Mouse (Mus musculus) myocyte (in vitro differentiated cells): Measurements from ENCODE around the gene Sigmar1. TPM values are rescaled to one million over a fixed set of nuclear protein-coding genes. Genes with fewer than 3 reads are reported as not detected.
"Not testable (repeated sequence)": the region's sequence is repeated elsewhere in the genome, so short reads cannot be mapped to it uniquely, and the experiment has no call there.

Experiments used
- H3K27me3 ChIP-seq: one replicate; pipeline ENCODE4 v1.6.1; 2011; ENCODE audit not compliant: control insufficient read depth, insufficient read depth, insufficient read length
- H3K36me3 ChIP-seq: one replicate; pipeline ENCODE4 v1.6.1; 2011; ENCODE audit not compliant: control insufficient read depth, insufficient read depth
- H3K4me2 ChIP-seq: one replicate; pipeline ENCODE4 v1.6.1; 2011; ENCODE audit warnings: low read depth, control low read depth
- H3K4me3 ChIP-seq: one replicate; pipeline ENCODE4 v1.5.1; 2011; ENCODE audit warnings: mild to moderate bottlenecking, control low read depth, moderate library complexity
- H3K79me2 ChIP-seq: one replicate; pipeline ENCODE4 v1.6.1; 2011; ENCODE audit not compliant: control insufficient read depth, insufficient read depth
- H3ac ChIP-seq: one replicate; pipeline ENCODE4 v1.6.1; 2011; ENCODE audit not compliant: control insufficient read depth, insufficient read length
- CEBPB ChIP-seq: IDR thresholded peaks from 2 replicates; pipeline ENCODE4 v1.6.1; 2011; ENCODE audit warnings: mild to moderate bottlenecking, moderate library complexity; ENCODE audit not compliant: poor library complexity, insufficient read depth, severe bottlenecking
- E2F4 ChIP-seq: IDR thresholded peaks from one replicate; pipeline ENCODE4 v1.6.1; 2011; ENCODE audit warnings: mild to moderate bottlenecking, control low read depth, moderate library complexity; ENCODE audit not compliant: insufficient read depth
- MAX ChIP-seq: IDR thresholded peaks from one replicate; pipeline ENCODE4 v1.6.1; 2011; ENCODE audit warnings: low read depth, mild to moderate bottlenecking, control low read depth
- MYOD1 ChIP-seq, 3 experiments: IDR thresholded peaks; one replicate each; pipeline ENCODE4 v1.6.1; 2011; ENCODE audit warnings: control low read depth in 2 of 3, low read depth in 2 of 3, mild to moderate bottlenecking in 2 of 3, moderate library complexity in 1 of 3; ENCODE audit not compliant: insufficient read length in 2 of 3, control insufficient read depth in 1 of 3
- MYOG ChIP-seq, 3 experiments: IDR thresholded peaks; one replicate each; pipeline ENCODE4 v1.6.1; 2011; ENCODE audit warnings: control low read depth in 2 of 3, low read depth in 2 of 3, mild to moderate bottlenecking in 2 of 3; ENCODE audit not compliant: insufficient read length in 2 of 3, control insufficient read depth in 1 of 3, insufficient read depth in 1 of 3
- POLR2A ChIP-seq: IDR thresholded peaks from one replicate; pipeline ENCODE4 v1.6.1; 2011; ENCODE audit warnings: low read depth, mild to moderate bottlenecking, control low read depth, moderate library complexity; ENCODE audit not compliant: insufficient read length
- POLR2AphosphoS2 ChIP-seq: IDR thresholded peaks from one replicate; pipeline ENCODE4 v1.6.1; 2011; ENCODE audit warnings: low read depth, control low read depth; ENCODE audit not compliant: insufficient read length
- REST ChIP-seq: IDR thresholded peaks from one replicate; pipeline ENCODE4 v1.6.1; 2011; ENCODE audit warnings: mild to moderate bottlenecking, control low read depth, moderate library complexity; ENCODE audit not compliant: insufficient read depth, insufficient read length
- SRF ChIP-seq: IDR thresholded peaks from one replicate; pipeline ENCODE4 v1.6.1; 2011; ENCODE audit warnings: low read depth; ENCODE audit not compliant: control insufficient read depth, insufficient read length
- TCF12 ChIP-seq: IDR thresholded peaks from one replicate; pipeline ENCODE4 v1.6.1; 2011; ENCODE audit warnings: mild to moderate bottlenecking, control low read depth; ENCODE audit not compliant: poor library complexity, insufficient read depth, severe bottlenecking
- TCF3 ChIP-seq: IDR thresholded peaks from one replicate; pipeline ENCODE4 v1.6.1; 2011; ENCODE audit warnings: low read depth, control low read depth; ENCODE audit not compliant: insufficient read length
- USF1 ChIP-seq: IDR thresholded peaks from one replicate; pipeline ENCODE4 v1.6.1; 2011; ENCODE audit warnings: low read depth, mild to moderate bottlenecking, control low read depth, moderate library complexity
- polyA plus RNA-seq: library from polyadenylated mRNA; unstranded; fragments of >200 nt; fragmentation: generic; extraction: Trizol; gene quantifications from one replicate; pipeline ENCODE4 v1.2.1, GENCODE M21; 2012; ENCODE audit warnings: missing spikeins

The Sigmar1 gene
- polyA plus RNA-seq, 1 experiment = 98.6 TPM

GRCm38 (mm10) chr4:41708192-41708745 is 47.7 kb downstream of the Sigmar1 start:
- peaks cover 8% of the 10 kb centered on the region for H3K79me2 ChIP-seq
- no peak overlapping the region for H3ac ChIP-seq
- no peak overlapping the region for H3K4me3 ChIP-seq
- H3K27me3 ChIP-seq = peaks cover 12% of the 10 kb centered on the region
- TF ChIP-seq USF1 = no peak
- TF ChIP-seq POLR2A = no peak
- TF ChIP-seq REST = no peak
- no peak for TF ChIP-seq SRF
- no peak for TF ChIP-seq CEBPB
- TF ChIP-seq TCF12 = no peak
- no peak for TF ChIP-seq MAX
- no peak for TF ChIP-seq POLR2AphosphoS2
- TF ChIP-seq MYOG (IDR thresholded peaks at IDR 0.05; ENCODE audit: control insufficient read depth in 1 of 3, insufficient read depth in 1 of 3, insufficient read length in 2 of 3, low read depth in 2 of 3) = no peak
- TF ChIP-seq E2F4 = no peak
- TF ChIP-seq TCF3 = no peak
- H3K4me2 ChIP-seq = peak overlapping the region; percentile 39
- H3K36me3 ChIP-seq = no peaks in the 10 kb centered on the region

DNA sequence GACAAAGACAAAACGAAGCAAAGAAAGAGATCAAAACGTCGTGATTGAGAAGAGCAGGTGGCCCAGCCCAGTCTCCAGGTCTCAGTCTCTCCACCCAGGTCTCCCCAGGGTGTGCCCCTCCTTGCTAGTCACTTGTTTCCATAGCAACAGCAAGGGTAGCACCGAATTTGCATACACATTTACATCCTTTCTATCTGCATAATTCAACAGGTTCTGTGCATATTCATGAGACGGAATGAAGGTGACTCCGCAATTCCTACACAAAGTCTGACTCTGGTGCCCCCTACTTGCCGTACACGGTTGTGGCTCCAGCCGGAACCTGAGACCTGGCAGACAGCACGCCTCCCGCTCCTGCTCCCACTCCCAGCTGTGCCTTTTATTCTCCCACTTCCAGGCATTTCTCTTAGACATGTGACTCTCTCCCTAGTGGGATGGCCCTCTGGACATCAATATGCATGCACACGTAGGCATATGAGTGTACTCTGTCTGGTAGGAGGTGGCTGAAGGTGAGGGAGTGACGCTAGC is 48.9 kb downstream of the Sigmar1 start:
- no peaks in the 10 kb centered on the region for H3K79me2 ChIP-seq
- peak overlapping the region; percentile 52 for H3K4me2 ChIP-seq
- peaks cover 12% of the 10 kb centered on the region for H3K27me3 ChIP-seq
- no peak overlapping the region for H3K4me3 ChIP-seq
- no peak overlapping the region for H3ac ChIP-seq
- no peaks in the 10 kb centered on the region for H3K36me3 ChIP-seq
- TF ChIP-seq POLR2A = no peak
- peak in 1 of 3 experiments; percentile 16 for TF ChIP-seq MYOD1 (IDR thresholded peaks at IDR 0.05; ENCODE audit: control insufficient read depth in 1 of 3, insufficient read length in 2 of 3, low read depth in 2 of 3)
- no peak for TF ChIP-seq SRF

GRCm38 (mm10) chr4:41705922-41706754 is 49.8 kb downstream of the Sigmar1 start:
- no peaks in the 10 kb centered on the region for H3K79me2 ChIP-seq
- H3ac ChIP-seq = no peak overlapping the region
- no peak for TF ChIP-seq MAX
- no peak for TF ChIP-seq TCF12
- TF ChIP-seq POLR2A = no peak
- TF ChIP-seq REST = no peak
- TF ChIP-seq E2F4 = no peak
- no peak for TF ChIP-seq SRF
- no peak for TF ChIP-seq TCF3
- no peak for TF ChIP-seq USF1
- no peak for TF ChIP-seq POLR2AphosphoS2
- TF ChIP-seq MYOD1 (IDR thresholded peaks at IDR 0.05; ENCODE audit: control insufficient read depth in 1 of 3, insufficient read length in 2 of 3, low read depth in 2 of 3) = no peak
- TF ChIP-seq CEBPB = no peak
- TF ChIP-seq MYOG (IDR thresholded peaks at IDR 0.05; ENCODE audit: control insufficient read depth in 1 of 3, insufficient read depth in 1 of 3, insufficient read length in 2 of 3, low read depth in 2 of 3) = no peak
- peaks cover 12% of the 10 kb centered on the region for H3K27me3 ChIP-seq
- H3K4me2 ChIP-seq = peak overlapping the region; percentile 52
- no peak overlapping the region for H3K4me3 ChIP-seq
- no peaks in the 10 kb centered on the region for H3K36me3 ChIP-seq

DNA sequence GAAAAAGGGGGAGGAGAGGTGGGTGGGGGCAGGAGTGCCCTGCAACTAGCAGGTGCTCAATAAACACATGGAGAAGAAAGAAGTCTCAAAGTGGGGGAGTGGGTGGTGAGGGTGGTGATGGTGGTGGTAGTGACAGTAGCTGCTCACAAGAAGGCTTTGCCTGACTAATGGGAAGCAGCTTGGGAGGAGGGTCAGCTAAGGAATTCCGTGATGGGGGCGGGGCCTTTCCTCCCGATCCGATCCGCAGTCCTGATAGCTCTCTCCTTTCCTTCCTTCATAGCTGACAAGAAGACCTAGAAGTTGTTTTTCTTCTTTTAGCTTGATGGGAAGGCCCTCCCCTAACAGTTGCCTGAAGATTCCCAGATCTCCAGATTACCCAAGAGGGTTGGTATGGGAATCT is 51.3 kb downstream of the Sigmar1 start:
- no peaks in the 10 kb centered on the region for H3K79me2 ChIP-seq
- H3K27me3 ChIP-seq = peaks cover 12% of the 10 kb centered on the region
- TF ChIP-seq POLR2A = no peak
- no peak for TF ChIP-seq MYOD1 (IDR thresholded peaks at IDR 0.05; ENCODE audit: control insufficient read depth in 1 of 3, insufficient read length in 2 of 3, low read depth in 2 of 3)
- no peak for TF ChIP-seq TCF12
- TF ChIP-seq REST = no peak
- TF ChIP-seq TCF3 = no peak
- TF ChIP-seq CEBPB = no peak
- no peak for TF ChIP-seq MYOG (IDR thresholded peaks at IDR 0.05; ENCODE audit: control insufficient read depth in 1 of 3, insufficient read depth in 1 of 3, insufficient read length in 2 of 3, low read depth in 2 of 3)
- H3K4me3 ChIP-seq = no peak overlapping the region
- H3ac ChIP-seq = no peak overlapping the region
- H3K4me2 ChIP-seq = no peak overlapping the region
- no peaks in the 10 kb centered on the region for H3K36me3 ChIP-seq

GRCm38 (mm10) chr4:41702226-41702625 is 53.7 kb downstream of the Sigmar1 start:
- not testable (repeated sequence) for H3K36me3 ChIP-seq, H3ac ChIP-seq, H3K79me2 ChIP-seq, H3K4me2 ChIP-seq, H3K4me3 ChIP-seq
- peaks cover 15% of the 10 kb centered on the region for H3K27me3 ChIP-seq

- H3K4me3 ChIP-seq, H3K4me2 ChIP-seq, H3ac ChIP-seq, H3K36me3 ChIP-seq, H3K79me2 ChIP-seq: not testable (repeated sequence)
- H3K27me3 ChIP-seq = peaks cover 15% of the 10 kb centered on the region
These were observed 55.7 kb downstream of the Sigmar1 start for GRCm38 (mm10) chr4:41700224-41700623.

GRCm38 (mm10) chr4:41699783-41700182 is 56.2 kb downstream of the Sigmar1 start, which contains the start of gene Il11ra1:
Gene Il11ra1, plus strand, starts transcription at chr4:41699989.
- H3K4me3 ChIP-seq, H3ac ChIP-seq, H3K79me2 ChIP-seq, H3K36me3 ChIP-seq, H3K4me2 ChIP-seq: not testable (repeated sequence)
- peaks cover 12% of the 10 kb centered on the region for H3K27me3 ChIP-seq

GRCm38 (mm10) chr4:41698421-41699016 is 57.4 kb downstream of the Sigmar1 start:
- not testable (repeated sequence) for H3K27me3 ChIP-seq, H3ac ChIP-seq, H3K4me2 ChIP-seq, H3K79me2 ChIP-seq, H3K36me3 ChIP-seq, H3K4me3 ChIP-seq
